19 mouse cellular contexts compared by ENCODE assay signal in genomic region chr3:125673997-125674794, GRCm38 (mm10).
DNase-seq lines count a peak whose midpoint lies in the region; ATAC-seq lines count a peak whose summit lies in the region.
"Had no signal": no experiment of that assay in that cellular context is flagged by ENCODE, and none has a peak within 500 bp of the region (broad histone marks: within the 10 kb centered on the region; RNA-seq: fewer than 3 reads in every experiment).

No protein-coding gene starts in this region.

- no peak overlapping the region for H3K27ac ChIP-seq in hindbrain, embryonic 12.5 days
- H3K27ac ChIP-seq in hindbrain, embryonic 14.5 days, result no peak overlapping the region
- H3K27ac ChIP-seq in neural tube, embryonic 11.5 days (ENCODE audit: low read depth, low read length), result no peak overlapping the region
- no peak overlapping the region for H3K27ac ChIP-seq in midbrain, embryonic 15.5 days
- H3K27ac ChIP-seq: kidney, postnatal 0 days; liver, embryonic 13.5 days; lung, embryonic 15.5 days; macrophage had no signal

- ATAC-seq in hindbrain, embryonic 12.5 days (ENCODE audit: low FRiP score), result peak; percentile 49; the same call in 1 of the 2 replicates
- ATAC-seq in hindbrain, embryonic 14.5 days (ENCODE audit: low FRiP score), result no peak
- ATAC-seq in neural tube, embryonic 11.5 days (ENCODE audit: insufficient read depth, low FRiP score, low TSS enrichment), result 0 out of 2 replicates have a peak, but pooled peaks have one; percentile 32
- peak; percentile 71 for ATAC-seq in midbrain, embryonic 15.5 days (replicated peaks)
- no peak for ATAC-seq in inflammation-experienced regulatory T-cells, adult 6 months

- DNase-seq in hindbrain, embryonic 14.5 days (ENCODE audit: low spot score), result no peak
- no peak for DNase-seq in neural tube, embryonic 11.5 days (ENCODE audit: low spot score)
- no peak for DNase-seq in neural tube, embryonic 10.5 days (ENCODE audit: extremely low spot score, low spot score)
- no peak for DNase-seq in heart, adult 8-10 months (ENCODE audit: low spot score)
- no peak for DNase-seq in heart, postnatal 10 days
- DNase-seq: adrenal gland, postnatal 10 days; cerebellum, adult 8-10 months; embryo, embryonic 11 days; gastrocnemius, postnatal 14 days; heart, postnatal 14 days; layer of hippocampus, postnatal 36 days; liver, embryonic 13.5 days; right cerebral cortex, postnatal 14 days had no signal

- no peak overlapping the region for H3K4me2 ChIP-seq in hindbrain, embryonic 12.5 days (replicated peaks)
- H3K4me2 ChIP-seq in hindbrain, embryonic 14.5 days (replicated peaks), result no peak overlapping the region
- no peak overlapping the region for H3K4me2 ChIP-seq in neural tube, embryonic 11.5 days (ENCODE audit: low read depth)
- no peak overlapping the region for H3K4me2 ChIP-seq in midbrain, embryonic 15.5 days
- H3K4me2 ChIP-seq: liver, embryonic 13.5 days; lung, embryonic 15.5 days had no signal

- intact Hi-C loops in heart, postnatal 10 days (cut with DNase I), result no loop called here

- H3K9ac ChIP-seq in hindbrain, embryonic 12.5 days, result no peak overlapping the region
- H3K9ac ChIP-seq in hindbrain, embryonic 14.5 days, result no peak overlapping the region
- no peak overlapping the region for H3K9ac ChIP-seq in neural tube, embryonic 11.5 days (ENCODE audit: low read length)
- H3K9ac ChIP-seq in midbrain, embryonic 15.5 days, result no peak overlapping the region
- H3K9ac ChIP-seq: liver, embryonic 13.5 days; lung, embryonic 15.5 days had no signal

- no peaks in the 10 kb centered on the region for H3K9me3 ChIP-seq in hindbrain, embryonic 12.5 days (replicated peaks)
- H3K9me3 ChIP-seq in hindbrain, embryonic 14.5 days (ENCODE audit: control insufficient read depth, low read length), result no peaks in the 10 kb centered on the region
- H3K9me3 ChIP-seq in neural tube, embryonic 11.5 days (ENCODE audit: control insufficient read depth, low read length), result no peaks in the 10 kb centered on the region
- no peaks in the 10 kb centered on the region for H3K9me3 ChIP-seq in midbrain, embryonic 15.5 days
- H3K9me3 ChIP-seq: liver, embryonic 13.5 days; lung, embryonic 15.5 days had no signal

- no peaks in the 10 kb centered on the region for H3K4me1 ChIP-seq in hindbrain, embryonic 12.5 days
- H3K4me1 ChIP-seq in hindbrain, embryonic 14.5 days (replicated peaks; ENCODE audit: control insufficient read depth, insufficient read depth, low read length), result 0 out of 2 replicates have a peak, but pooled peaks cover 11% of the 10 kb centered on the region
- H3K4me1 ChIP-seq in neural tube, embryonic 11.5 days (ENCODE audit: control insufficient read depth, insufficient read depth, low read length), result no peaks in the 10 kb centered on the region
- peaks cover 3% of the 10 kb centered on the region for H3K4me1 ChIP-seq in midbrain, embryonic 15.5 days
- H3K4me1 ChIP-seq: liver, embryonic 13.5 days; lung, embryonic 15.5 days had no signal

- WGBS in hindbrain, embryonic 12.5 days, result 46% methylated on average over 9 of the region's 9 CpGs
- WGBS in hindbrain, embryonic 14.5 days, result 38% methylated on average over 9 of the region's 9 CpGs
- WGBS in neural tube, embryonic 11.5 days, result 59% methylated on average over 9 of the region's 9 CpGs
- 41% methylated on average over 9 of the region's 9 CpGs for WGBS in midbrain, embryonic 15.5 days

- no peak overlapping the region for H3K4me3 ChIP-seq in hindbrain, embryonic 12.5 days
- no peak overlapping the region for H3K4me3 ChIP-seq in hindbrain, embryonic 14.5 days (replicated peaks; ENCODE audit: low read length)
- H3K4me3 ChIP-seq in neural tube, embryonic 11.5 days (ENCODE audit: low read depth, low read length), result no peak overlapping the region
- H3K4me3 ChIP-seq in midbrain, embryonic 15.5 days, result no peak overlapping the region
- H3K4me3 ChIP-seq: liver, embryonic 13.5 days; lung, embryonic 15.5 days had no signal

- no peaks in the 10 kb centered on the region for H3K27me3 ChIP-seq in hindbrain, embryonic 12.5 days
- no peaks in the 10 kb centered on the region for H3K27me3 ChIP-seq in hindbrain, embryonic 14.5 days (ENCODE audit: control insufficient read depth, insufficient read depth, low read length)
- no peaks in the 10 kb centered on the region for H3K27me3 ChIP-seq in neural tube, embryonic 11.5 days (ENCODE audit: control insufficient read depth, insufficient read depth, low read length)
- no peaks in the 10 kb centered on the region for H3K27me3 ChIP-seq in midbrain, embryonic 15.5 days (replicated peaks)
- H3K27me3 ChIP-seq: liver, embryonic 13.5 days; lung, embryonic 15.5 days had no signal

- H3K36me3 ChIP-seq in hindbrain, embryonic 12.5 days, result no peaks in the 10 kb centered on the region
- no peaks in the 10 kb centered on the region for H3K36me3 ChIP-seq in hindbrain, embryonic 14.5 days (replicated peaks; ENCODE audit: control insufficient read depth, insufficient read depth)
- H3K36me3 ChIP-seq in neural tube, embryonic 11.5 days (ENCODE audit: control insufficient read depth, insufficient read depth, low read length), result no peaks in the 10 kb centered on the region
- H3K36me3 ChIP-seq in midbrain, embryonic 15.5 days (replicated peaks), result no peaks in the 10 kb centered on the region
- H3K36me3 ChIP-seq: liver, embryonic 13.5 days; lung, embryonic 15.5 days had no signal

Comparison
In these comparisons a context has a peak if more than half of its experiments do, and no peak if none do; other contexts are left out.
1. ATAC-seq: peak in hindbrain, embryonic 12.5 days (single experiment), neural tube, embryonic 11.5 days (single experiment) and midbrain, embryonic 15.5 days (single experiment); none in hindbrain, embryonic 14.5 days (single experiment) and inflammation-experienced regulatory T-cells, adult 6 months (single experiment).